Mouse (Mus musculus) retina, postnatal 1 day (tissue): ENCODE measurements around the gene Trappc2l.
"Not testable (repeated sequence)": the region's sequence is repeated elsewhere in the genome, so short reads cannot be mapped to it uniquely, and the experiment has no call there.

Experiments used
- DNase-seq: peaks from one replicate; pipeline ENCODE4 v3.0.0-alpha.2; 2012

The Trappc2l gene

DNA sequence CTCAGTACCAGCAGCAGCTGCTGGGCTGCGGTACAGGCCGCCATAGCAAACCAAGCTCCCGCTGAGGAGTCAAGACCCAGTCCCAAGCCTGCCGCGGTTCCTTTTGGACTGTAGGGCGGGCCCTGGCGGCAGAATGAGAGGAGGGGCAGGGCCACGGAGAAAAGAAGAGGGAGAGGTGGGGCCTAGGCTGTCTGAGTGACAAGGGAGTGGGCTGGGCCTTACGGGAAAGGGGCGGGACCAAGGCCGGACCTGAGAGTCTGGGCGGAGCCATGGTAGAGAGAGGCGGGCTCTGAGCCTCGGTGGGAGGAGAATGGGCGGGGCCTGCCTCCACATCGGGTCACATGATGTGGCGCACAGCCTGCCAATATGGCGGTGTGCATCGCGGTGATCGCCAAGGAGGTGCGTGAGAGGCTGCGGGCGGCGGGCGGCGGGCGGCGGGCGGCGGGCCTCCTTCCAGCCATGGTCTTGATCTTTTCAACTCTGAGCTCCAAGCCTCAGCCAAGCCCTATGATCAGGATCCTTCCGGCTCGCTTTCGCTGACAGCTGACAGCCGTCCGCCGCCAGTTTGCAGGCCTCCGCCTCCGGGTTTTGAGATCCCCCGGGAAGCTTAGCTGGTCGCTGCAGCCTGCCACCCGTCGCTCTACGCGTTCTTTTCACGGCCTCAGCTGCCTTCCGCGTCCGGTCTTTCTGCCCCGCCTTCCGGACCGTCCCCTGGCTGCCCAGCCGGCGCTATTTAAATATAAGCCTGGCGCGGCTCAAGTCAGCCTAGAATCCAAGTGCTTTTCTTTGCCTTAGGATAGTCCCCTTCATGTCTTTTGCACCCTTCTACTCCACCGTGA lies at the start of gene Trappc2l, which contains the start of gene Galns:
Trappc2l (plus strand) TSS at position 346 of the 839 bp plus-strand sequence.
Galns (minus strand) TSS at position 169 of the 839 bp plus-strand sequence.
- peak; percentile 98 for DNase-seq

- DNase-seq, result no peak
These were observed 46.8 kb upstream of the Trappc2l start for GRCm38 (mm10) chr8:122564363-122565352.

DNA sequence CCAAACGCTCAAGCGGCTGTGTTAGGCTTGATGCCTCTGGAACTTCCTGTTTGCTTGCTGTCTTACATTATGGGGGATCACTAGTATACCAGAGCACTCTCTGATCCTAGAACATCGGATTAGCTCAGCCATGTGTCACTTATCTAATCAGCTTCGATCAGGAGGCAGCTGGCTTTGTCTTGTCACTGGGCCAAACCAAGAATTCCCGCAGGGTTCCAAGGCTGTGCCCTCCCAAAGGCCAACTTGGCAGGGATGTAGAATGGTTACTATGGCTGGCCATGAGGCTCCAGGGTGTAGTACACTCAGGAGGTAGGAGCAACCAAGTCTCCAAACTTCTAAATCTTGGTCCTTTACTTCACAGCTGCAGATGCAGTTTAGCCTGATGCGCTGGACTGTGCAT lies 44.7 kb upstream of the Trappc2l start:
- peak; percentile 91 for DNase-seq

DNA sequence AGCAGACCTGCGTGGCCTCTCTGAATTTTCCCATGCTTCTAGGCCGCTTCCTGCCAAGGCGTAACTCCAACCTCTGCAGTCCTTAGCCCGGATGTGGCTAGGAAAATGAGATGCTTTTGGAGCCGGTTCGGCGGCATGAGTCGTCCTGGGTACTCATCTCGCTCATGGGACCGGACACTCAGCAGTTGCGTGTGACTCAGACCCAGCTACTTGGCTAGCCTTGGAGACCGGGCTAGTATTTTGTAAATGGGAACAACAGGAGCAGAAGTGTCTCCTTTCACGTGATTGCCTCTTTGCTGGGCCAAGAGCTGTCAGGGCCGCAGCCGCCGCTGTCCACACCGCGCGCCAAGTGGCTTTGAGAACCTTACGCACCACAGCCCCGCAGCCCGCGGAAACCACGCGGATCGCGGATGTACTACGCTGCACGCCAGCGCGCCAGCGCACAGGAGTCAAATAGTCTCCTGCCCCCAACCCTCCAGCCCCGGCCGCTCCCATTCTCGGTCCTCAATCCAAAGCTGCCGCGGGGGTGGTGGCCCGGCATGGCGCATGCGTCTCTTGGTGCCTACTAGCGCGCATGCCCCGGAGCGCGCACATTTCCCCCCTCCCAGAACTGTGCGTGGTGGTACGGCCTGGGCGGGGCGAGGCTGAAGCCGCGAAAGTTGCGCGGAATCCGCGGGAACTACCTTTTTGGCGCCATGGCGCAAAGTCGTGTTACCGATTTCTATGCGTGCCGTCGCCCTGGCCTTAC lies 43.9 kb upstream of the Trappc2l start, which contains the start of gene Cdt1:
Cdt1 (plus strand) TSS at position 655 of the 748 bp plus-strand sequence.
- peak; percentile 97 for DNase-seq

DNA sequence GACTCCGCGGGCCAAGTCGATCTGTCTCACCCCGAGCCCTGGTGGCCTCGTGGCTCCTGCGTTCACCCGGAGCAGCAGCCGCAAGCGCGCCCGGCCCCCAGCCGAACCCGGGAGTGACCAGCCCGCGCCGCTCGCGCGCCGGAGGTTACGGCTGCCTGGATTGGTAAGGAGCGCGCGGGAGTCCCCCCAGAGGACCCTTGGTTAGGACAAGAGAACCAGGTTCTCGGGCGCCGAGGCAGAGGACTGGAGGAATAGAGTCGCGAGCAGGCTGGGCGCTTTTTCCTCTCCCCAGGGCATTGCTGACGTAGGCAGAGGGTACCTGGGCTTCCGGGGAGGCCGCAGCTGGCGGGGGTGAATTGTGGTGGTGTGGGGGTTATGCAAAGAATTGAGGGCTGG lies 43.3 kb upstream of the Trappc2l start:
- no peak for DNase-seq

DNA sequence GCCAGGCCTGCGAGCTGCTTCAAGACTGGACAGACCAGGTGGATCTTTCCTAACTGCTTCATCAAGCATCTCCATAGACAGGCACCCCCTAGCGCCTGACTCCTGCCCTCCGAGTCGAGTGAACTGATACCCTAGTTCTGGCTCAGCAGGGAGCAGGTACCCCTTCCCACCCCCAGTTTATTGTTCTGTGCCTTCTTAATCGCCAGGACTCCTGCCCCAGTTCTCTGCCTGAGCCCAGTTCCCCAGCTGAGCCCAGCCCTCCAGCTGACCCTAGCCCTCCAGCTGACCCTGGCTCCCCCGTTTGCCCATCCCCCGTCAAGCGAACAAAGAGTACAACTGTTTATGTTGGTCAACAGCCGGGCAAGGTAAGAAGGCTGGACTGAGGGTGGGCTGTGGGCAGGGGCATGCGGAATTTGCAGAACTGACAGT lies 42.5 kb upstream of the Trappc2l start:
- DNase-seq, result peak; percentile 68

GRCm38 (mm10) chr8:122569329-122569728 lies 42.1 kb upstream of the Trappc2l start:
- no peak for DNase-seq

GRCm38 (mm10) chr8:122569996-122570395 lies 41.4 kb upstream of the Trappc2l start:
- no peak for DNase-seq

GRCm38 (mm10) chr8:122571153-122571552 lies 40.3 kb upstream of the Trappc2l start:
- no peak for DNase-seq

DNA sequence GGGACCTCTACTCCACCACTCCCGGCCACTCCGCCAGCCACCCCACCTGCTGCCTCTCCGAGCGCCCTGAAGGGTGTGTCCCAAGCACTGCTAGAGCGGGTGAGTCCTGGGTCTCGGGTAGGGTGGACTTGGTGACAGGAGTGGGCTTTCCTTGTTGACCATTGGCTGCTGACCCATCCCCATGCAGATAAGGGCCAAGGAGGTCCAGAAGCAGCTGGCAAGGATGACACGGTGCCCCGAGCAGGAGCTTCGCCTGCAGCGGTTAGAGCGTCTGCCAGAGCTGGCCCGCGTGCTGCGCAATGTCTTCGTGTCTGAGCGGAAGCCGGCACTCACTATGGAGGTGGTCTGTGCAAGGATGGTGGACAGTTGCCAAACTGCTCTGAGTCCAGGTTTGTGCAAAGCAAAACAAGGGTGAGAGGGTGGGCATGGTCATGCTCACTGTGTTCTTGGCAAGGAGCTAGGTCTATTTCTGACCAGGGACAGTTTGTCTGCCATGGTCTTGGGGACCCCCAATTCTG lies 39.6 kb upstream of the Trappc2l start:
- no peak for DNase-seq

- no peak for DNase-seq
These were observed 38.7 kb upstream of the Trappc2l start for GRCm38 (mm10) chr8:122572751-122573150.

GRCm38 (mm10) chr8:122573176-122573575 lies 38.3 kb upstream of the Trappc2l start:
- DNase-seq, result not testable (repeated sequence)

- no peak for DNase-seq
These were observed 37.9 kb upstream of the Trappc2l start for GRCm38 (mm10) chr8:122573577-122573976.

DNA sequence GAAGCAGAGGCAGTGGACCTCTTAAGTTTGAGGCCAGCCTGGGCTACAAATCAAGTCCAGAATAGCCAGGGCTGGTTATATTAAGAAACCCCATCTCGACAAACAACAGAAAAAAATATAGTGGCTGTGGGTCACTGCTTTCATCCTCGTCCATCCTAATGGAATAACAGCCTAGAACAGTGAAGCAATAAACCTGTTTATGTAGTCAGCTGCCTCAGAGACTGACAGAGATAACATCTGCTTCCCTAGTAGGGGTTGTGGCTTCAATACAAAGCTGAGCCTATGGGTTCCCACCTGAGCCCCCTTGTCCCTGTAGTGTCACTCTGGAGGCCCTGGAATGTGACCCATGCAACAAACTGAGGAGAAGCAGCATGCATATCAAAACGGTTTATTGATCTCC lies 37.2 kb upstream of the Trappc2l start:
- DNase-seq, result no peak

- no peak for DNase-seq
These were observed 36.7 kb upstream of the Trappc2l start for GRCm38 (mm10) chr8:122574667-122575251.

DNA sequence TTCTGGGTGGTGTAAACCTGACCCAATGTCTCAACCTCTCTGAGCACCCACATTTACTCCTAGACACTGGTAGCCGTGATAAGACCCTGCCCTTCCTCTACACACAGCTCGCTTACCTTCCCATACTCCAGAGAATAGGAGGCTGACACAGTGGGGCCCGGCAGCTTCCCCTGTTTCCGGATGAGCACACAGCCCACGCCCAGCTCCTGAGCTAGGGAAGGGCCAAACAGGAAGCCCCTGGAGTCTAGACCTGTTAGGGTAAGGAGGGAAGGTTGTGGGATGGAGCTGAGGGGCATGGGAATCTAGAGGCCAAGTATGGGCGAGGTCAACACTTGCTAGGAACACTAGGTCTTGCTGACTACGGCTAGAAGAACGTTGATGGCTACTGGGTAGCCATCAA lies 36.2 kb upstream of the Trappc2l start:
- DNase-seq, result no peak

DNA sequence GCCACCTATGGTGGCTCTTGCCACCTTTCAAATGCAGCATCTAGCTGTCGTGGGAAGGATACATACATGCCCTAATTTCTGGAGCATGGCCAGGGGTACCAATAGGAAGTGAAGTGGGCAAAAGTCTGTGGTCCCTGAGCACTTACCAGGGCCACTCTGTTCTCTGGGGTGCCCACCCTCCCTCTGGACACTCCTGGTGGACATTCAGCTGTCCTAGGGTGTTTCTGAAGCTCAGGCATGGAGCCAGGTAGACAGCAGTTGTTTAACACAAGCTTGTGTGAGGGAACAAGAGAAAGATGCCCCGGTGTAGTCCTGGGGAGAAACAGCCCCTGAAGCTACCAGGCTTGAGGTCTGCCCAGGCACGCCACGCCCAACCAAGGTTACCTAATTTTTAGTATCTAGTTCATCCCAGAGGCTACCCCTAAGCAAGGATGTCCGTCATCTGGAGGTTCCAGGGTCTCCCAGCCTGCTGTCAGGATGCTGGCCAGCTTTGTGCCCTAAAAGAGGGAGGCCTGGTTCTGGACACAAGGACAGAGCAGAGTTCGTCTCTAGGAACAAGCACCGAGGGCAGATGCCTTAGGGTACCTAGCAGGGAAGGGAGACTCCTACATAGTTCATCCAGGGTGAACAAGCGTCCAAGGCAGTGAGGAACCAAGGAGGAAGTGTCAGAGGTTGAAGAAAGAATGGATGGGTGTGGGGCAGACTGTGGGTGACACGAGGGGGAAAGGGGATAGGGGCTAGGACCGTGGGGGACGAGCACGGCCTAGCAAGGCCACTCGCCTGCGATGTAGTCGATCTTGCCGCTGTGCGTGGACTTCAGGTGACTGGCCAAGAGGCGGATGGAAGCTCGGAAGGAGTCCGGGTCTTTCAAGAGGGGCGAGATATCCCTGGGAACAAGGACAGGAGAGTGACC lies 35.4 kb upstream of the Trappc2l start:
- DNase-seq, result no peak

DNA sequence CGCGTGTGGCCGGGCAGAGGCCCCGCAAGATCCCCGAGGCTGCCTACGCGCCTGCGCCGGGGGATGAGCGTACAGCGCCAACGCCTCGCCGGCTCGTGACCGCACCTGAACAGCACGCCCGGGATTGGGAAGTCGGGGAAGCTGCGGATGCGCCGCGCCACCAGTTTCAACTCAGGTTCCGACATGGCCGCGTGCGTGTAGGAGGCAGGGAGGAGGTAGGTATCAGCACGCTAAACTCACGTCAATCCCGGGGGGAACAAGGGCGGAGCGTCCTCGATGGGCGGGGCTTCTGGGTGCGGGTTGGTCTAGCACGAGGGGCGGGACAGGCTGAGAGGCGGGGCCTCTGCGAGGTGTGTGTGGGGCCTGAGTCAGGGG lies 34.8 kb upstream of the Trappc2l start, which contains the start of gene Aprt:
Aprt (minus strand) TSS at position 262 of the 375 bp plus-strand sequence.
- peak; percentile 94 for DNase-seq

- no peak for DNase-seq
These were observed 34.3 kb upstream of the Trappc2l start for GRCm38 (mm10) chr8:122577116-122577515.

- no peak for DNase-seq
These were observed 32.2 kb upstream of the Trappc2l start for GRCm38 (mm10) chr8:122579196-122579595.

GRCm38 (mm10) chr8:122580926-122581325 lies 30.5 kb upstream of the Trappc2l start:
- no peak for DNase-seq
